ENCODE assay signal across 18 mouse cellular contexts in genomic region chr11:90184756-90185155, GRCm38 (mm10).
"Had no signal": no experiment of that assay in that cellular context is flagged by ENCODE, and none has a peak within 500 bp of the region (broad histone marks: within the 10 kb centered on the region; RNA-seq: fewer than 3 reads in every experiment).

No protein-coding gene starts in this region.

- H3K4me1 ChIP-seq: limb, embryonic 12.5 days; liver, embryonic 13.5 days; midbrain, embryonic 12.5 days; midbrain, embryonic 15.5 days; neural tube, embryonic 13.5 days had no signal

- H3K4me3 ChIP-seq: limb, embryonic 12.5 days; limb, embryonic 15.5 days; liver, embryonic 13.5 days; midbrain, embryonic 12.5 days; midbrain, embryonic 15.5 days; myocyte; neural tube, embryonic 13.5 days had no signal

- H3K27ac ChIP-seq: limb, embryonic 12.5 days; limb, embryonic 15.5 days; liver, embryonic 13.5 days; midbrain, embryonic 12.5 days; midbrain, embryonic 15.5 days; neural tube, embryonic 13.5 days; stomach, postnatal 0 days had no signal

- H3K9me3 ChIP-seq: limb, embryonic 12.5 days; limb, embryonic 15.5 days; liver, embryonic 13.5 days; midbrain, embryonic 12.5 days; midbrain, embryonic 15.5 days; neural tube, embryonic 13.5 days had no signal

- H3K36me3 ChIP-seq: limb, embryonic 12.5 days; limb, embryonic 15.5 days; liver, embryonic 13.5 days; midbrain, embryonic 12.5 days; midbrain, embryonic 15.5 days; neural tube, embryonic 13.5 days had no signal

- H3K4me2 ChIP-seq: limb, embryonic 12.5 days; limb, embryonic 15.5 days; liver, embryonic 13.5 days; midbrain, embryonic 12.5 days; midbrain, embryonic 15.5 days; neural tube, embryonic 13.5 days had no signal

- H3K9ac ChIP-seq: limb, embryonic 12.5 days; limb, embryonic 15.5 days; liver, embryonic 13.5 days; midbrain, embryonic 12.5 days; midbrain, embryonic 15.5 days; neural tube, embryonic 13.5 days had no signal

- ATAC-seq: midbrain, embryonic 15.5 days had no signal

- DNase-seq: kidney, postnatal 14 days; kidney, postnatal 4 days; left cerebral cortex, postnatal 4 days; liver, embryonic 13.5 days; lung, adult 2 months; lung, postnatal 14 days; lung, postnatal 4 days; retina, postnatal 1 day; thymus, adult 2 months; thymus, postnatal 14 days; thymus, postnatal 4 days had no signal

- H3K27me3 ChIP-seq: limb, embryonic 12.5 days; limb, embryonic 15.5 days; liver, embryonic 13.5 days; midbrain, embryonic 12.5 days; midbrain, embryonic 15.5 days; neural tube, embryonic 13.5 days had no signal
